Mouse (Mus musculus) cerebellum, adult 11 months (tissue): ENCODE results near the gene Tbkbp1.

Source experiments
- DNase-seq: peaks from one replicate; pipeline ENCODE4 v3.0.0; 2022

Gene Tbkbp1

GRCm38 (mm10) chr11:97126645-97127468 is 24.4 kb downstream of the Tbkbp1 start:
- no peak for DNase-seq

DNA sequence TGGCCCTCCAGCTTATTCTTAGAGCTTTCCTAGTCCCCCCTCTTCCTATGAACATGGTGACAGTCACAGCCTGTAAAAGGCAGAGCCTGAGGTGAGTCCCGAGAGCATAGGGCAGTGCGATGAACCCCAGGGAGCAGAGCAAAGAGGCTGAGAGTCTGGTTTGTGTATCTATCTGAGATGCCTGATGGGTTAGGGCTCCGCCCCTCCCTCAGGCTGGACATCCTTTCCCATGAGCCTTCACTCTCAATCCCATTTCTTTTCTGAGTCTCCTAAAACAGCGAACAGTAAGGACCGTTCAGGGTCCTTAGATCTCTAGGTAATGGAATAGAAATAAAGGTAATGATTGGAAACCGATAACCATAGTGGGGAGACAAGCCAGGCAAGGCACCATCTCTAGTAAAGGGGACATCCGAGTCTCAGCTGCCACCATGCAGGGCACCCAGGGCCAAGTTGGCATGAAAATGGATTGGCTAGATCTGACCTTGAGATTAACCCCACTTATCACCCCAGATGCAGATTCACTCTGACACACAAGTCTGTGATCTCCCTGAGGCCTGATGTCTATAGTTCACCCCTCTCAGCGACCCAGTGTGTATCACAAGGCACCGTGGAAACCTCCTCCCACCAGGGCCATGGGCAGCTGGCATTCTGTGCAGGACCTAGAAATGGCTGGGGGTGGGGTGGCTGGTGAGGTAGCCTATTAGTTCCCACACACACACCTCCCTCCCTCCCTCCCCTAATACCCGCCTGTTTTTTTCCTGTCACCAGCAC is 26.8 kb downstream of the Tbkbp1 start:
- no peak for DNase-seq

- DNase-seq, result no peak
These were observed 27.9 kb downstream of the Tbkbp1 start for GRCm38 (mm10) chr11:97123282-97123890.

DNA sequence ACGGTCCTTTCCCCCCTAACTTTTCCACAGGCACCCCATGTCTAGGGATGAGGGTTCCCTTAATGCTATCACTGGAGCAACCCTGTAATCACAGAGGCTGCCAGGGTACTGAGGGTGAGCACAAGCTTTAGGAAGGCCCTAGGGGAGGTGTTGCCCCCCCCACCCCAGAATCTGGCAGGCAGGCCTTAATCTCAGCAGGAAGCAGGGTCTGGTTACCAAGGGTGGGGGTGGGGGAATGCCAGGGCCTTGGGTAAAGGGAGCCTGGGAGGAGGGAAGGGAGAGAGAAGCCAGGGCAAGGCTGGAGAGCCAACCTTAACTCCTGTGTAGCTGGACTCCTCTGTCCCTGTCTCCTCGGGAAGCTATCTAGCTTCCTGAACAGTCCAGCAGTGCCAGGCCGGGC is 30.7 kb downstream of the Tbkbp1 start:
- no peak for DNase-seq

DNA sequence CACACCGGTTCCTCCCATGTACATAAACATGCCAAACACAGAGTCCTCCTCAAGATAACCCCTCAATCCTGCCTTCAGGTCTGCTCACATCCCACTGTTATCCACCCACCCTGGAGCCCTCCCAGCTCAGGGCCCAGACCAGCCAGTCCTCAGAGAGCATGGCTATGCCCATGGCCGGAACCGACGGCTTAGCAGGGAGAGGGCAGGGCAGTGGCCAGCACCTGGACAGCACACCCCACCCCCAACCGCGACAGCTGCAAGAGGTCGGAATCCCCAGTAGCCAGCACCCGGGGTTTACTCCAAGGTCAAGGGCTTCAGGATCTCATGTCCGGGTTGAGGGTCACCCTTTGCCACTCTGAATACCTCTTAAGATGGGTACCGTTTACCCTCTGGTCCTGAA is 31.1 kb downstream of the Tbkbp1 start:
- no peak for DNase-seq

- DNase-seq, result no peak
These were observed 35.5 kb downstream of the Tbkbp1 start for GRCm38 (mm10) chr11:97115797-97116196.

GRCm38 (mm10) chr11:97114671-97115601 is 36.4 kb downstream of the Tbkbp1 start, which contains the start of gene Tbx21:
Gene Tbx21 (minus strand): TSS chr11:97115331.
- DNase-seq, result no peak

- no peak for DNase-seq
These were observed 38.7 kb downstream of the Tbkbp1 start for GRCm38 (mm10) chr11:97112519-97113125.

- DNase-seq, result no peak
These were observed 42.3 kb downstream of the Tbkbp1 start for GRCm38 (mm10) chr11:97108976-97109375.

GRCm38 (mm10) chr11:97104091-97104483 is 47.2 kb downstream of the Tbkbp1 start:
- no peak for DNase-seq

GRCm38 (mm10) chr11:97103163-97104090 is 47.9 kb downstream of the Tbkbp1 start:
- DNase-seq, result no peak

DNA sequence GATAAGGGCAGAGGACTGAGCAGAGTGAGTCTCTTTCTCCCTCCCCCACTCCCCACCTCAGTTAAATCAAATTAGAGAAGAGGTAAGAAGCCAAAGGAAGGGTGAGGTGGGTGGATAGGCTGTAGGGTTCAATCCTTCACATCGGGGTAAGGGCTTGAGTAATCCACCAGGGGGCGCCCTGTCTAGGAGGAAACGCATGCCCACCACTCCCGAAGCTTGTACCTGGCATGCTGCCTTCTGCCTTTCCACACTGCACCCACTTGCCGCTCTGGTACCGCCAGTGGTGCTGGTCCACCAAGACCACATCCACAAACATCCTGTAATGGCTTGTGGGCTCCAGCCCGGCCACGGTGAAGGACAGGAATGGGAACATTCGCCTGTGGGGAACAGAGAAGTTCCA is 49.6 kb downstream of the Tbkbp1 start:
- peak; percentile 49 for DNase-seq

DNA sequence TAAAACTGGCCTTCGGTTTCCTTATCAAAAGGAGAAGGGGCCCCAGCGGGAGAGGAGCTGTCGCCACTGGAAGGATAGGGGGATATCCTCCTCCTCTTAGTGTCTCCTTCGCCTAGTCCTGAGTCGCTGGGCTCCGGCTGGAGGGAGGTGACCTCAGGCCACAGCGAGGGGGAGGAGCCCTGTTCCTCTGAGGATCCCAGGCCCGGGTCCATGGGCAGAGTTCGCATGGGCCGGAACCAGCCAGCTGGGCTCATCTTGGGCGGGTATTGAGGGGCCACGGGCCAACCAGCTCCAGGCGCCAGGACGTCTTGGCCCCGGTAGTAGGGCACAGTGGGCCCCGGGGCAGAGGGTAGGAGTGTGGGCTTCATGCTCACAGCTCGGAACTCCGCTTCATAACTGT is 52.5 kb downstream of the Tbkbp1 start:
- no peak for DNase-seq

DNA sequence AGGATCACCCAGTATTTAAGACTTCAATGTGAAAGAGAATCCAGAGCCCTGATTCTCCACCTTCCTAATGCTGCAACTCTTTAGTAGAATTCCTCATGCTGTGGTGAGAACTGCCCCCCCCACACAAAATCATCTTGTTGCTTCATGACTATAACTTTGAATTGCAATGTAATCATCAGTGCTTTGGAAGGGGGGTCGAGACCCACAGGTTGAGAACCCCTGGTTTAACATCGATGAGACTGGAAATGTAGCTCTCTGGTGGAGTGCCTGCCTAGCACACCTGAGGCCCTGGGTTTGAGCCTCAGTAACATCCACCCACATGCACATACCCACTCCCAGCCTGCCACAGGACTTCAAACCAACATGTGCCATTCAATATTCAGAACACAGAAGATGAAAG is 56.7 kb downstream of the Tbkbp1 start:
- no peak for DNase-seq

GRCm38 (mm10) chr11:97086365-97086764 is 64.9 kb downstream of the Tbkbp1 start:
- DNase-seq, result no peak
